Mouse (Mus musculus) MEL (cell line): ENCODE measurements around the gene Ror2. TPM values are rescaled to one million over a fixed set of nuclear protein-coding genes. Genes with fewer than 3 reads are reported as not detected.

Experiments
- DNase-seq: peaks from one replicate; pipeline ENCODE4 v3.0.0; 2011; ENCODE audit warnings: low read depth, low spot score
- H3K27ac ChIP-seq: 2 replicates; pipeline ENCODE4 v1.5.1; 2012; ENCODE audit warnings: low read depth, mild to moderate bottlenecking, control low read depth, low read length, moderate library complexity; ENCODE audit not compliant: control insufficient read depth
- H3K27me3 ChIP-seq, 2 experiments: fragments of 150-350 bp in 1 of 2; sonication (generic) in 1 of 2; 2 replicates each; pipeline ENCODE4 v1.6.1; 2012; ENCODE audit warnings: low read length in 2 of 2, mild to moderate bottlenecking in 2 of 2, improper control_type of control experiment in 1 of 2, moderate library complexity in 1 of 2; ENCODE audit not compliant: insufficient read depth in 2 of 2, control insufficient read depth in 1 of 2
- H3K36me3 ChIP-seq, 2 experiments: 2 replicates each; pipeline ENCODE4 v1.6.1; 2012 to 2014; ENCODE audit warnings: low read length in 2 of 2, improper control_type of control experiment in 1 of 2, inconsistent platforms in 1 of 2, mild to moderate bottlenecking in 1 of 2; ENCODE audit not compliant: insufficient read depth in 2 of 2, control insufficient read depth in 1 of 2
- H3K4me1 ChIP-seq, 2 experiments: fragments of 150-350 bp in 1 of 2; sonication (generic) in 1 of 2; 2 replicates each; pipeline ENCODE4 v1.6.1; 2012; ENCODE audit warnings: low read length in 2 of 2, improper control_type of control experiment in 1 of 2, mild to moderate bottlenecking in 1 of 2; ENCODE audit not compliant: insufficient read depth in 2 of 2, control insufficient read depth in 1 of 2
- H3K4me3 ChIP-seq, 2 experiments: fragments of 150-350 bp in 1 of 2; sonication (generic) in 1 of 2; 2 replicates each; pipeline ENCODE4 v1.5.1; 2012; ENCODE audit warnings: low read depth in 2 of 2, low read length in 2 of 2, mild to moderate bottlenecking in 2 of 2, moderate library complexity in 2 of 2, control low read depth in 1 of 2, improper control_type of control experiment in 1 of 2; ENCODE audit not compliant: control insufficient read depth in 1 of 2, insufficient read depth in 1 of 2
- H3K79me2 ChIP-seq: 2 replicates; pipeline ENCODE4 v1.6.1; 2012; ENCODE audit warnings: mild to moderate bottlenecking, low read length, moderate library complexity; ENCODE audit not compliant: control insufficient read depth, poor library complexity, insufficient read depth
- H3K9ac ChIP-seq: 2 replicates; pipeline ENCODE4 v1.6.1; 2012; ENCODE audit warnings: low read depth, mild to moderate bottlenecking, control low read depth, low read length, moderate library complexity; ENCODE audit not compliant: control insufficient read depth, poor library complexity, severe bottlenecking
- H3K9me3 ChIP-seq: fragments of 150-350 bp; sonication (generic); replicated peaks from 2 replicates; pipeline ENCODE4 v1.6.1; 2012; ENCODE audit warnings: mild to moderate bottlenecking, low read length, improper control_type of control experiment, moderate library complexity; ENCODE audit not compliant: insufficient read depth
- BHLHE40 ChIP-seq: IDR thresholded peaks from 2 replicates; pipeline ENCODE4 v1.6.1; 2012; ENCODE audit warnings: low read depth, mild to moderate bottlenecking, inconsistent platforms, low read length, improper control_type of control experiment, borderline replicate concordance
- CHD1 ChIP-seq: IDR thresholded peaks from 2 replicates; pipeline ENCODE4 v1.6.1; 2012; ENCODE audit warnings: low read depth, mild to moderate bottlenecking, inconsistent platforms, low read length, improper control_type of control experiment
- CHD2 ChIP-seq: IDR thresholded peaks from 2 replicates; pipeline ENCODE4 v1.6.1; 2011; ENCODE audit warnings: low read length, improper control_type of control experiment
- CTCF ChIP-seq, 3 experiments: IDR thresholded peaks in 2 of 3; conservative IDR thresholded peaks in 1 of 3; 2 replicates each; pipeline ENCODE4 v1.5.1; 2011 to 2012; ENCODE audit warnings: low read length in 3 of 3, low read depth in 2 of 3, mild to moderate bottlenecking in 2 of 3, improper control_type of control experiment in 1 of 3, inconsistent platforms in 1 of 3, mixed read lengths in 1 of 3, moderate library complexity in 1 of 3; ENCODE audit not compliant: control insufficient read depth in 1 of 3, insufficient read depth in 1 of 3, poor library complexity in 1 of 3, severe bottlenecking in 1 of 3
- EP300 ChIP-seq, 2 experiments: IDR thresholded peaks; 2 replicates each; pipeline ENCODE4 v1.6.1; 2011; ENCODE audit warnings: improper control_type of control experiment in 2 of 2, low read length in 2 of 2, low read depth in 1 of 2, mild to moderate bottlenecking in 1 of 2
- ETS1 ChIP-seq: IDR thresholded peaks from 2 replicates; pipeline ENCODE4 v1.6.1; 2012; ENCODE audit warnings: low read depth, mild to moderate bottlenecking, inconsistent platforms, low read length, improper control_type of control experiment, moderate library complexity
- GABPA ChIP-seq: IDR thresholded peaks from 2 replicates; pipeline ENCODE4 v1.6.1; 2012; ENCODE audit warnings: low read depth, mild to moderate bottlenecking, inconsistent platforms, low read length, improper control_type of control experiment, moderate library complexity
- MAFK ChIP-seq: IDR thresholded peaks from 2 replicates; pipeline ENCODE4 v1.6.1; 2011; ENCODE audit warnings: low read depth, mild to moderate bottlenecking, low read length, improper control_type of control experiment, borderline replicate concordance
- MAZ ChIP-seq: IDR thresholded peaks from 2 replicates; pipeline ENCODE4 v1.6.1; 2012; ENCODE audit warnings: low read depth, mild to moderate bottlenecking, inconsistent platforms, low read length, improper control_type of control experiment
- MEF2A ChIP-seq: IDR thresholded peaks from 2 replicates; pipeline ENCODE4 v1.6.1; 2014; ENCODE audit warnings: low read depth, mild to moderate bottlenecking, inconsistent platforms, low read length, improper control_type of control experiment; ENCODE audit not compliant: poor library complexity, insufficient replicate concordance, severe bottlenecking; ENCODE audit errors: extremely low read depth
- MXI1 ChIP-seq: IDR thresholded peaks from 2 replicates; pipeline ENCODE4 v1.6.1; 2011; ENCODE audit warnings: mild to moderate bottlenecking, low read depth, low read length, improper control_type of control experiment
- MYB ChIP-seq: IDR thresholded peaks from 2 replicates; pipeline ENCODE4 v1.6.1; 2011; ENCODE audit warnings: mild to moderate bottlenecking, low read depth, low read length, improper control_type of control experiment
- MYC ChIP-seq: IDR thresholded peaks from 2 replicates; pipeline ENCODE4 v1.6.1; 2011; ENCODE audit warnings: low read depth, mild to moderate bottlenecking, low read length, improper control_type of control experiment, moderate library complexity
- NELFE ChIP-seq: IDR thresholded peaks from 2 replicates; pipeline ENCODE4 v1.6.1; 2011; ENCODE audit warnings: low read depth, low read length, improper control_type of control experiment
- NRF1 ChIP-seq: IDR thresholded peaks from 2 replicates; pipeline ENCODE4 v1.6.1; 2014; ENCODE audit warnings: low read depth, mild to moderate bottlenecking, inconsistent platforms, low read length, improper control_type of control experiment, moderate library complexity; ENCODE audit not compliant: poor library complexity, insufficient read depth, severe bottlenecking
- POLR2AphosphoS2 ChIP-seq: IDR thresholded peaks from 2 replicates; pipeline ENCODE4 v1.6.1; 2011; ENCODE audit warnings: low read length, improper control_type of control experiment
- POLR2AphosphoS5 ChIP-seq: IDR thresholded peaks from 2 replicates; pipeline ENCODE4 v1.6.1; 2012; ENCODE audit warnings: low read depth, borderline replicate concordance, mild to moderate bottlenecking, inconsistent platforms, low read length, moderate library complexity, mixed read lengths
- RAD21 ChIP-seq: IDR thresholded peaks from 2 replicates; pipeline ENCODE4 v1.6.1; 2011; ENCODE audit warnings: mild to moderate bottlenecking, low read depth, low read length, improper control_type of control experiment
- SMC3 ChIP-seq: IDR thresholded peaks from 2 replicates; pipeline ENCODE4 v1.6.1; 2011; ENCODE audit warnings: low read depth, low read length, improper control_type of control experiment
- TAL1 ChIP-seq: IDR thresholded peaks from 2 replicates; pipeline ENCODE4 v1.6.1; 2012; ENCODE audit warnings: mild to moderate bottlenecking, inconsistent platforms, low read length, moderate library complexity, mixed read lengths
- TBP ChIP-seq: IDR thresholded peaks from 2 replicates; pipeline ENCODE4 v1.8.0; 2011; ENCODE audit warnings: low read depth, low read length, improper control_type of control experiment
- TCF12 ChIP-seq: IDR thresholded peaks from 2 replicates; pipeline ENCODE4 v1.6.1; 2014; ENCODE audit warnings: low read depth, mild to moderate bottlenecking, inconsistent platforms, low read length, improper control_type of control experiment, moderate library complexity
- USF1 ChIP-seq: IDR thresholded peaks from 2 replicates; pipeline ENCODE4 v1.6.1; 2014; ENCODE audit warnings: low read depth, mild to moderate bottlenecking, inconsistent platforms, low read length, improper control_type of control experiment, moderate library complexity
- USF2 ChIP-seq, 2 experiments: IDR thresholded peaks; 2 replicates each; pipeline ENCODE4 v1.6.1; 2011 to 2012; ENCODE audit warnings: improper control_type of control experiment in 2 of 2, low read length in 2 of 2, borderline replicate concordance in 1 of 2, inconsistent platforms in 1 of 2, low read depth in 1 of 2, mild to moderate bottlenecking in 1 of 2; ENCODE audit not compliant: insufficient read depth in 1 of 2
- ZC3H11A ChIP-seq: IDR thresholded peaks from 2 replicates; pipeline ENCODE4 v1.6.1; 2012; ENCODE audit warnings: low read depth, mild to moderate bottlenecking, inconsistent platforms, low read length, improper control_type of control experiment
- ZKSCAN1 ChIP-seq: IDR thresholded peaks from 2 replicates; pipeline ENCODE4 v1.6.1; 2012; ENCODE audit warnings: low read depth, mild to moderate bottlenecking, inconsistent platforms, low read length, improper control_type of control experiment, moderate library complexity
- ZMIZ1 ChIP-seq: IDR thresholded peaks from 2 replicates; pipeline ENCODE4 v1.6.1; 2012; ENCODE audit warnings: low read depth, mild to moderate bottlenecking, inconsistent platforms, low read length, improper control_type of control experiment, moderate library complexity
- ZNF384 ChIP-seq: IDR thresholded peaks from 2 replicates; pipeline ENCODE4 v1.6.1; 2012; ENCODE audit warnings: low read depth, mild to moderate bottlenecking, inconsistent platforms, low read length, improper control_type of control experiment
- polyA plus RNA-seq, 2 experiments: library from polyadenylated mRNA; stranded (reverse) in 1 of 2; unstranded in 1 of 2; fragments of >175 nt in 1 of 2; fragments of >200 nt in 1 of 2; gene quantifications; 2 replicates each; pipeline versions ENCODE4 v1.2.1 to v1.2.4; 2012; ENCODE audit warnings: low replicate concordance in 2 of 2, low read depth in 1 of 2; ENCODE audit not compliant: insufficient read length in 2 of 2, insufficient read depth in 1 of 2, missing spikeins in 1 of 2
- total RNA-seq: library from RNA; depleted of rRNA; stranded (reverse); fragments of 300-350 nt; gene quantifications from 2 replicates; pipeline ENCODE4 v1.2.3, GENCODE M21; 2012

Gene Ror2
- total and polyA plus RNA-seq, 3 experiments, result not detected

- no peaks in the 10 kb centered on the region for H3K36me3 ChIP-seq
- H3K9ac ChIP-seq, result no peak overlapping the region
- no peaks in the 10 kb centered on the region for H3K9me3 ChIP-seq
- H3K27ac ChIP-seq, result no peak overlapping the region
- H3K4me1 ChIP-seq, result no peaks in the 10 kb centered on the region
- H3K79me2 ChIP-seq, result no peaks in the 10 kb centered on the region
- no peaks in the 10 kb centered on the region; a peak in 1 of 4 replicates for H3K27me3 ChIP-seq
- TF ChIP-seq USF1 (no peak), POLR2AphosphoS5 (no peak), BHLHE40 (no peak), USF2 (IDR thresholded peaks at IDR 0.05; ENCODE audit: borderline replicate concordance in 1 of 2, insufficient read depth in 1 of 2, low read depth in 1 of 2, low read length in 2 of 2) (no peak), SMC3 (no peak), ZNF384 (no peak), MXI1 (no peak), TAL1 (no peak), TBP (no peak), CHD1 (no peak), MEF2A (no peak), ZC3H11A (no peak), POLR2AphosphoS2 (no peak), EP300 (IDR thresholded peaks at IDR 0.05; ENCODE audit: low read depth in 1 of 2, low read length in 2 of 2) (no peak), CHD2 (no peak), ZMIZ1 (no peak), NRF1 (no peak)
- DNase-seq, result no peak
- H3K4me3 ChIP-seq, result no peak overlapping the region
Observed at GRCm38 (mm10) chr13:53120906-53121305, 165.0 kb downstream of the Ror2 start.

- Histone ChIP-seq H3K79me2 (no peaks in the 10 kb centered on the region), H3K27me3 (no peaks in the 10 kb centered on the region), H3K9me3 (no peaks in the 10 kb centered on the region), H3K4me3 (no peak overlapping the region), H3K27ac (no peak overlapping the region), H3K4me1 (no peaks in the 10 kb centered on the region), H3K9ac (no peak overlapping the region), H3K36me3 (no peaks in the 10 kb centered on the region)
- peak; percentile 11 for DNase-seq
- TF ChIP-seq MYC, result no peak
- TF ChIP-seq GABPA, result no peak
- no peak for TF ChIP-seq TCF12
- TF ChIP-seq BHLHE40, result no peak
- peak; percentile 11 for TF ChIP-seq RAD21
- peak; percentile 36 to 49 (median 43); a peak in 5 of 6 replicates for TF ChIP-seq CTCF (IDR thresholded peaks at IDR 0.05 in 2 of 3, conservative IDR thresholded peaks at IDR 0.05 in 1 of 3; ENCODE audit: control insufficient read depth in 1 of 3, insufficient read depth in 1 of 3, low read depth in 2 of 3, low read length in 3 of 3, poor library complexity in 1 of 3, severe bottlenecking in 1 of 3)
- no peak for TF ChIP-seq ZKSCAN1
- TF ChIP-seq ETS1, result no peak
- TF ChIP-seq SMC3, result peak; percentile 24; the same call in 1 of the 2 replicates
- TF ChIP-seq POLR2AphosphoS2, result no peak
- no peak for TF ChIP-seq MAZ
- TF ChIP-seq MYB, result no peak
- TF ChIP-seq MAFK, result no peak
- TF ChIP-seq NELFE, result no peak
- TF ChIP-seq, all 39 proteins: peak for 3
Observed at GRCm38 (mm10) chr13:53119586-53120426, 166.1 kb downstream of the Ror2 start.
